Mouse (Mus musculus) MN1 (cell line): ENCODE data around the gene Thsd4.

ENCODE experiments used
- DNase-seq: peaks from one replicate; pipeline ENCODE4 v3.0.0-alpha.2; 2016; ENCODE audit warnings: low spot score

The Thsd4 gene

GRCm38 (mm10) chr9:60517148-60517547 is 4.7 kb downstream of the Thsd4 start:
- DNase-seq: no peak

- no peak for DNase-seq
Observed at GRCm38 (mm10) chr9:60516379-60516778, 5.5 kb downstream of the Thsd4 start.

- no peak for DNase-seq
Observed at GRCm38 (mm10) chr9:60513329-60513788, 8.5 kb downstream of the Thsd4 start.

GRCm38 (mm10) chr9:60510876-60511275 is 11.0 kb downstream of the Thsd4 start:
- no peak for DNase-seq

- no peak for DNase-seq
Observed at GRCm38 (mm10) chr9:60506136-60506535, 15.7 kb downstream of the Thsd4 start.

- DNase-seq: no peak
Observed at GRCm38 (mm10) chr9:60504378-60505285, 17.2 kb downstream of the Thsd4 start.

GRCm38 (mm10) chr9:60502220-60502619 is 19.6 kb downstream of the Thsd4 start:
- DNase-seq: no peak

- DNase-seq: no peak
Observed at GRCm38 (mm10) chr9:60501504-60502179, 20.2 kb downstream of the Thsd4 start.

GRCm38 (mm10) chr9:60492275-60492974 is 29.4 kb downstream of the Thsd4 start:
- no peak for DNase-seq

GRCm38 (mm10) chr9:60491489-60492100 is 30.3 kb downstream of the Thsd4 start:
- no peak for DNase-seq

- no peak for DNase-seq
Observed at GRCm38 (mm10) chr9:60491079-60491478, 30.8 kb downstream of the Thsd4 start.

GRCm38 (mm10) chr9:60488816-60489215 is 33.0 kb downstream of the Thsd4 start:
- no peak for DNase-seq

GRCm38 (mm10) chr9:60482165-60482564 is 39.7 kb downstream of the Thsd4 start:
- no peak for DNase-seq

- DNase-seq: no peak
Observed at GRCm38 (mm10) chr9:60480052-60480451, 41.8 kb downstream of the Thsd4 start.

- no peak for DNase-seq
Observed at GRCm38 (mm10) chr9:60478806-60479205, 43.0 kb downstream of the Thsd4 start.

GRCm38 (mm10) chr9:60477991-60478750 is 43.7 kb downstream of the Thsd4 start:
- DNase-seq: no peak

GRCm38 (mm10) chr9:60460010-60460982 is 61.5 kb downstream of the Thsd4 start:
- no peak for DNase-seq

GRCm38 (mm10) chr9:60458468-60458962 is 63.3 kb downstream of the Thsd4 start:
- DNase-seq: no peak

GRCm38 (mm10) chr9:60457359-60458210 is 64.3 kb downstream of the Thsd4 start:
- no peak for DNase-seq
